Mouse (Mus musculus) midbrain, embryonic 14.5 days (tissue): Measurements from ENCODE around the gene Magi2. TPM values are rescaled to one million over a fixed set of nuclear protein-coding genes. Genes with fewer than 3 reads are reported as not detected.
"Not testable (repeated sequence)": the region's sequence is repeated elsewhere in the genome, so short reads cannot be mapped to it uniquely, and the experiment has no call there.

Source experiments
- ATAC-seq: fragments of 200-750 bp; cut with Nextera tagmentation; 2 replicates; pipeline ENCODE4 v1.8.0; 2017; ENCODE audit warnings: moderate number of reproducible peaks, moderate library complexity; ENCODE audit not compliant: low FRiP score, low TSS enrichment
- DNase-seq: peaks from one replicate; pipeline ENCODE4 v3.0.0-alpha.2; 2015
- H3K27ac ChIP-seq: fragments of 300-500 bp; sonication (generic); replicated peaks from 2 replicates; pipeline ENCODE4 v1.5.1; 2014; ENCODE audit warnings: mild to moderate bottlenecking, low read depth, low read length, moderate library complexity
- H3K27me3 ChIP-seq: fragments of 300-500 bp; sonication (generic); 2 replicates; pipeline ENCODE4 v1.6.1; 2014; ENCODE audit warnings: low read length, control low read depth, mixed read lengths; ENCODE audit not compliant: control insufficient read depth, insufficient read depth
- H3K36me3 ChIP-seq: fragments of 300-500 bp; sonication (generic); 2 replicates; pipeline ENCODE4 v1.6.1; 2014; ENCODE audit warnings: low read length, control low read depth; ENCODE audit not compliant: control insufficient read depth, insufficient read depth
- H3K4me1 ChIP-seq: fragments of 300-500 bp; sonication (generic); 2 replicates; pipeline ENCODE4 v1.6.1; 2014; ENCODE audit warnings: mild to moderate bottlenecking, antibody characterized with exemption, low read length, control low read depth; ENCODE audit not compliant: control insufficient read depth, insufficient read depth
- H3K4me2 ChIP-seq: fragments of 300-500 bp; sonication (generic); 2 replicates; pipeline ENCODE4 v1.6.1; 2014; ENCODE audit warnings: mild to moderate bottlenecking, low read length, moderate library complexity
- H3K4me3 ChIP-seq: fragments of 300-500 bp; sonication (generic); replicated peaks from 2 replicates; pipeline ENCODE4 v1.5.1; 2014; ENCODE audit warnings: low read depth, low read length
- H3K9ac ChIP-seq: fragments of 300-500 bp; sonication (generic); replicated peaks from 2 replicates; pipeline ENCODE4 v1.6.1; 2014; ENCODE audit warnings: mild to moderate bottlenecking, low read length, moderate library complexity
- H3K9me3 ChIP-seq: fragments of 300-500 bp; sonication (generic); 2 replicates; pipeline ENCODE4 v1.6.1; 2016; ENCODE audit warnings: low read length, control low read depth, mixed read lengths; ENCODE audit not compliant: control insufficient read depth
- WGBS: fragments of 180-500 bp; shearing (Covaris S2); extraction: QIAGEN DNeasy Blood & Tissue Kit; methylation state at CpG from one replicate; pipeline ENCODE4 v1.1.7; 2014; 5-methylcytosine and 5-hydroxymethylcytosine counted together
- polyA plus RNA-seq: library from polyadenylated mRNA; unstranded; fragments of >200 nt; fragmentation: Nextera tagmentation; extraction: Ambion mirVana; gene quantifications from 2 replicates; pipeline ENCODE4 v1.2.1, GENCODE M21; 2014

The Magi2 gene
- polyA plus RNA-seq, 1 experiment from 2014 or later, result 22.3 TPM

- Histone ChIP-seq H3K27me3 (no peaks in the 10 kb centered on the region), H3K4me1 (no peaks in the 10 kb centered on the region), H3K4me2 (no peak overlapping the region), H3K9ac (no peak overlapping the region), H3K4me3 (no peak overlapping the region), H3K36me3 (no peaks in the 10 kb centered on the region), H3K9me3 (no peaks in the 10 kb centered on the region), H3K27ac (no peak overlapping the region)
- DNase-seq, result no peak
- no peak for ATAC-seq
- WGBS, result 91% methylated on average over 2 of the region's 2 CpGs
These were observed 1014.7 kb downstream of the Magi2 start for GRCm38 (mm10) chr5:20241523-20241922.

- H3K36me3 ChIP-seq, result no peaks in the 10 kb centered on the region
- DNase-seq, result no peak
- H3K4me2 ChIP-seq, result no peak overlapping the region
- no peaks in the 10 kb centered on the region for H3K9me3 ChIP-seq
- no peaks in the 10 kb centered on the region for H3K27me3 ChIP-seq
- no peaks in the 10 kb centered on the region for H3K4me1 ChIP-seq
- ATAC-seq, result no peak
- no peak overlapping the region for H3K4me3 ChIP-seq
- no peak overlapping the region for H3K27ac ChIP-seq
- no peak overlapping the region for H3K9ac ChIP-seq
These were observed 1015.7 kb downstream of the Magi2 start for GRCm38 (mm10) chr5:20242496-20242895.

GRCm38 (mm10) chr5:20249382-20249781 lies 1022.5 kb downstream of the Magi2 start:
- 81% methylated on average over 6 of the region's 6 CpGs for WGBS
- no peak for ATAC-seq
- no peaks in the 10 kb centered on the region for H3K4me1 ChIP-seq
- H3K9me3 ChIP-seq, result no peaks in the 10 kb centered on the region
- no peak overlapping the region for H3K9ac ChIP-seq
- no peak overlapping the region for H3K4me2 ChIP-seq
- no peaks in the 10 kb centered on the region for H3K36me3 ChIP-seq
- H3K27me3 ChIP-seq, result no peaks in the 10 kb centered on the region
- DNase-seq, result no peak
- no peak overlapping the region for H3K4me3 ChIP-seq
- 0 out of 2 replicates have a peak overlapping the region, but pooled peaks have one; percentile 8 for H3K27ac ChIP-seq

GRCm38 (mm10) chr5:20251541-20251940 lies 1024.7 kb downstream of the Magi2 start:
- Histone ChIP-seq H3K4me2 (no peak overlapping the region), H3K9me3 (no peaks in the 10 kb centered on the region), H3K4me3 (no peak overlapping the region), H3K9ac (no peak overlapping the region), H3K27ac (no peak overlapping the region), H3K4me1 (no peaks in the 10 kb centered on the region), H3K36me3 (no peaks in the 10 kb centered on the region), H3K27me3 (no peaks in the 10 kb centered on the region)
- 87% methylated on average over 6 of the region's 6 CpGs for WGBS
- DNase-seq (no peak), ATAC-seq (no peak)

- no peak overlapping the region for H3K4me3 ChIP-seq
- ATAC-seq, result no peak
- no peaks in the 10 kb centered on the region for H3K9me3 ChIP-seq
- H3K27me3 ChIP-seq, result no peaks in the 10 kb centered on the region
- no peaks in the 10 kb centered on the region for H3K4me1 ChIP-seq
- no peak overlapping the region for H3K4me2 ChIP-seq
- no peaks in the 10 kb centered on the region for H3K36me3 ChIP-seq
- DNase-seq, result peak; percentile 44
- no peak overlapping the region; the same call in 1 of the 2 replicates for H3K27ac ChIP-seq
- 87% methylated on average over 3 of the region's 3 CpGs for WGBS
- no peak overlapping the region for H3K9ac ChIP-seq
These were observed 1029.5 kb downstream of the Magi2 start for GRCm38 (mm10) chr5:20256150-20256868.

GRCm38 (mm10) chr5:20256933-20257332 lies 1030.1 kb downstream of the Magi2 start:
- H3K36me3 ChIP-seq, result no peaks in the 10 kb centered on the region
- peak overlapping the region; percentile 20; the same call in 1 of the 2 replicates for H3K27ac ChIP-seq
- no peak for ATAC-seq

GRCm38 (mm10) chr5:20257419-20257818 lies 1030.6 kb downstream of the Magi2 start:
- 46% methylated on average over 4 of the region's 4 CpGs for WGBS
- no peak for ATAC-seq
- Histone ChIP-seq H3K9ac (no peak overlapping the region), H3K4me3 (no peak overlapping the region), H3K27me3 (no peaks in the 10 kb centered on the region), H3K9me3 (no peaks in the 10 kb centered on the region), H3K4me1 (no peaks in the 10 kb centered on the region), H3K4me2 (no peak overlapping the region), H3K36me3 (no peaks in the 10 kb centered on the region), H3K27ac (no peak overlapping the region)
- no peak for DNase-seq

More at GRCm38 (mm10) chr5:20256933-20257332, 1030.1 kb downstream of the Magi2 start:
- Histone ChIP-seq H3K4me2 (no peak overlapping the region), H3K4me1 (no peaks in the 10 kb centered on the region), H3K9me3 (no peaks in the 10 kb centered on the region), H3K27me3 (no peaks in the 10 kb centered on the region), H3K4me3 (no peak overlapping the region), H3K9ac (no peak overlapping the region)
- DNase-seq, result no peak
- WGBS, result 40% methylated on average over 2 of the region's 2 CpGs

- H3K4me3 ChIP-seq, result no peak overlapping the region
- WGBS, result 82% methylated on average over 3 of the region's 3 CpGs
- H3K4me1 ChIP-seq, result no peaks in the 10 kb centered on the region
- no peak overlapping the region for H3K4me2 ChIP-seq
- H3K9me3 ChIP-seq, result no peaks in the 10 kb centered on the region
- ATAC-seq, result no peak
- H3K27ac ChIP-seq, result no peak overlapping the region
- no peaks in the 10 kb centered on the region for H3K27me3 ChIP-seq
- DNase-seq, result no peak
- no peaks in the 10 kb centered on the region for H3K36me3 ChIP-seq
- H3K9ac ChIP-seq, result no peak overlapping the region
These were observed 1032.9 kb downstream of the Magi2 start for GRCm38 (mm10) chr5:20259719-20260118.

GRCm38 (mm10) chr5:20272680-20273079 lies 1045.8 kb downstream of the Magi2 start:
- not testable (repeated sequence) for H3K9me3 ChIP-seq, H3K9ac ChIP-seq, H3K36me3 ChIP-seq, ATAC-seq, H3K4me2 ChIP-seq, DNase-seq, H3K4me3 ChIP-seq, H3K4me1 ChIP-seq, H3K27me3 ChIP-seq, H3K27ac ChIP-seq
- 95% methylated on average over 1 of the region's 1 CpGs for WGBS
